ENCODE assay signal across 10 mouse cellular contexts in genomic region chr2:148706409-148707201, GRCm38 (mm10). TPM values are rescaled to one million over a fixed set of nuclear protein-coding genes. Genes with fewer than 3 reads are reported as not detected.
DNase-seq lines count a peak whose midpoint lies in the region; ATAC-seq and TF ChIP-seq lines count a peak whose summit lies in the region.
"Had no signal": no experiment of that assay in that cellular context is flagged by ENCODE, and none has a peak within 500 bp of the region (broad histone marks: within the 10 kb centered on the region; RNA-seq: fewer than 3 reads in every experiment).

No protein-coding gene starts in this region.

- DNase-seq in cerebellum, adult 2 months, result peak in 1 of 2 experiments; percentile 34
- no peak for DNase-seq in cerebellum, adult 9-11 months
- peak; percentile 80 for DNase-seq in 3T3-L1 (ENCODE audit: low read depth, low spot score)
- DNase-seq in layer of hippocampus, postnatal 25 days (ENCODE audit: extremely low spot score in 1 of 2, low spot score in 1 of 2), result no peak
- DNase-seq in layer of hippocampus, adult 9-11 months, result no peak

- H3K4me3 ChIP-seq in cerebellum, adult 2 months (replicated peaks; ENCODE audit: insufficient read depth, low read depth, low read length), result no peak overlapping the region
- H3K4me3 ChIP-seq in cortical plate, adult 2 months (ENCODE audit: insufficient read depth, low read length), result no peak overlapping the region
- no peak overlapping the region for H3K4me3 ChIP-seq in neural tube, embryonic 15.5 days (replicated peaks)
- H3K4me3 ChIP-seq: heart, embryonic 13.5 days; megakaryocyte, embryonic 14.5 days had no signal

- H3K27ac ChIP-seq in cerebellum, adult 2 months (ENCODE audit: insufficient read depth, low read length), result no peak overlapping the region
- H3K27ac ChIP-seq in cortical plate, adult 2 months (ENCODE audit: insufficient read depth, low read length), result no peak overlapping the region
- no peak overlapping the region; the same call in 1 of the 2 replicates for H3K27ac ChIP-seq in neural tube, embryonic 15.5 days (replicated peaks)
- H3K27ac ChIP-seq: heart, embryonic 13.5 days had no signal

- no peak for TF ChIP-seq POLR2A in cerebellum, adult 2 months (IDR thresholded peaks at IDR 0.05; ENCODE audit: borderline replicate concordance, insufficient read depth, low read length)
- TF ChIP-seq POLR2A in cortical plate, adult 2 months (IDR thresholded peaks at IDR 0.05; ENCODE audit: extremely low read depth, insufficient read depth, low read length), result no peak

- peaks cover 35% of the 10 kb centered on the region for H3K36me3 ChIP-seq in neural tube, embryonic 15.5 days

- H3K4me2 ChIP-seq in neural tube, embryonic 15.5 days, result no peak overlapping the region
- H3K4me2 ChIP-seq: heart, embryonic 13.5 days had no signal

- peak; percentile 16; the same call in 1 of the 2 replicates for TF ChIP-seq CTCF in cerebellum, adult 2 months (IDR thresholded peaks at IDR 0.05; ENCODE audit: borderline replicate concordance, insufficient read depth, low read depth, low read length)
- peak; percentile 20; the same call in 1 of the 2 replicates for TF ChIP-seq CTCF in cortical plate, adult 2 months (IDR thresholded peaks at IDR 0.05; ENCODE audit: extremely low read depth, insufficient read depth, low read length)

- H3K4me1 ChIP-seq in cerebellum, adult 2 months (ENCODE audit: control insufficient read depth, insufficient read depth, low read length), result peaks cover 3% of the 10 kb centered on the region; the same call in 1 of the 2 replicates
- no peaks in the 10 kb centered on the region for H3K4me1 ChIP-seq in cortical plate, adult 2 months (ENCODE audit: control insufficient read depth, insufficient read depth, low read length)
- 0 out of 2 replicates have a peak, but pooled peaks cover 5% of the 10 kb centered on the region for H3K4me1 ChIP-seq in neural tube, embryonic 15.5 days
- H3K4me1 ChIP-seq: heart, embryonic 13.5 days had no signal

- WGBS in cerebellum, adult 2 months, result 79% methylated on average over 15 of the region's 15 CpGs
- 76% methylated on average over 15 of the region's 15 CpGs for WGBS in neural tube, embryonic 15.5 days

- ATAC-seq in inflammation-experienced regulatory T-cells, adult 6 months, result peak; percentile 64
- ATAC-seq in neural tube, embryonic 15.5 days (ENCODE audit: low FRiP score), result peak; percentile 58

- no peaks in the 10 kb centered on the region for H3K27me3 ChIP-seq in cerebellum, adult 2 months (ENCODE audit: control insufficient read depth, insufficient read depth, low read length)
- H3K27me3 ChIP-seq in neural tube, embryonic 15.5 days (replicated peaks), result no peaks in the 10 kb centered on the region
- H3K27me3 ChIP-seq: heart, embryonic 13.5 days; megakaryocyte, embryonic 14.5 days had no signal

- no peak overlapping the region for H3K9ac ChIP-seq in neural tube, embryonic 15.5 days (replicated peaks)
- H3K9ac ChIP-seq: heart, embryonic 13.5 days had no signal

- no peaks in the 10 kb centered on the region for H3K9me3 ChIP-seq in neural tube, embryonic 15.5 days (replicated peaks)
- H3K9me3 ChIP-seq: heart, embryonic 13.5 days; megakaryocyte, embryonic 14.5 days had no signal

RNA-seq across cellular contexts. Expression of gene Napb, which starts 25.7 kb away (rescaled TPM):
- 189 and 192 TPM in 2 replicates for polyA plus RNA-seq in cerebellum, adult 2 months (2012; rRNA removed)
- 219 and 222 TPM in 2 replicates for polyA plus RNA-seq in cortical plate, adult 2 months (2012; rRNA removed)
- 1 to 10 TPM in 2 of 3 experiments, under 1 TPM in 1; 0.34 to 1.2 (median 1.1) TPM for polyA plus RNA-seq in inflammation-experienced regulatory T-cells, adult 6 months (2017; shearing (Covaris generic))
- 84.1 and 84.6 TPM in 2 replicates for polyA plus RNA-seq in neural tube, embryonic 15.5 days (2015; fragmentation: Nextera tagmentation; extraction: Ambion mirVana)
- 100 to 1,000 TPM; 300 to 310 TPM for total RNA-seq in layer of hippocampus, postnatal 25 days (2021)

RNA-seq across cellular contexts. Expression of gene Gzf1, which starts 25.8 kb away (rescaled TPM):
- 17.8 and 18.7 TPM in 2 replicates for polyA plus RNA-seq in cerebellum, adult 2 months (2012; rRNA removed)
- 17.5 and 17.6 TPM in 2 replicates for polyA plus RNA-seq in cortical plate, adult 2 months (2012; rRNA removed)
- polyA plus RNA-seq in inflammation-experienced regulatory T-cells, adult 6 months (2017; shearing (Covaris generic)), result 10 to 100 TPM in 2 of 3 experiments, 1 to 10 TPM in 1; 8.9 to 21.7 (median 14.9) TPM
- 13.8 and 15.7 TPM in 2 replicates for polyA plus RNA-seq in neural tube, embryonic 15.5 days (2015; fragmentation: Nextera tagmentation; extraction: Ambion mirVana)
- 10 to 100 TPM; 30.4 to 32.4 TPM for total RNA-seq in layer of hippocampus, postnatal 25 days (2021)

RNA-seq across cellular contexts. Expression of gene Nxt1, which starts 34.2 kb away (rescaled TPM):
- 26.8 and 27.8 TPM in 2 replicates for polyA plus RNA-seq in cerebellum, adult 2 months (2012; rRNA removed)
- 22.1 and 22.9 TPM in 2 replicates for polyA plus RNA-seq in cortical plate, adult 2 months (2012; rRNA removed)
- polyA plus RNA-seq in inflammation-experienced regulatory T-cells, adult 6 months (2017; shearing (Covaris generic)), result 10 to 100 TPM; 49.6 to 70.0 (median 60.2) TPM
- polyA plus RNA-seq in neural tube, embryonic 15.5 days (2015; fragmentation: Nextera tagmentation; extraction: Ambion mirVana), result 40.2 and 54.3 TPM in 2 replicates
- total RNA-seq in layer of hippocampus, postnatal 25 days (2021), result 10 to 100 TPM; 11.2 to 16.0 TPM

RNA-seq across cellular contexts. Expression of gene Cstl1, which starts 43.6 kb away (rescaled TPM):
- 0.27 TPM in 1 of 2 replicates, not detected in the other for polyA plus RNA-seq in cerebellum, adult 2 months (2012; rRNA removed)
- 0.40 and 0.70 TPM in 2 replicates for polyA plus RNA-seq in cortical plate, adult 2 months (2012; rRNA removed)
- not detected for polyA plus RNA-seq in inflammation-experienced regulatory T-cells, adult 6 months (2017; shearing (Covaris generic))
- not detected in 2 replicates for polyA plus RNA-seq in neural tube, embryonic 15.5 days (2015; fragmentation: Nextera tagmentation; extraction: Ambion mirVana)
- under 1 TPM in 1 of 2 experiments, not detected in 1; 0.85 TPM for total RNA-seq in layer of hippocampus, postnatal 25 days (2021)
- polyA plus RNA-seq: heart, embryonic 13.5 days had no signal

Comparison
In these comparisons a context has a peak if more than half of its experiments do, and no peak if none do; other contexts are left out.
1. RNA of gene Napb, which starts 25.7 kb away (polyA plus RNA-seq): 219 to 222 TPM in cortical plate, adult 2 months, 189 to 192 TPM in cerebellum, adult 2 months and 84.1 to 84.6 TPM in neural tube, embryonic 15.5 days; 0.34 to 1.2 TPM in inflammation-experienced regulatory T-cells, adult 6 months; every median in the first group is over 10 times any median in the second.